Mouse (Mus musculus): Measurements from ENCODE around the gene Taf1a. TPM values are rescaled to one million over a fixed set of nuclear protein-coding genes. Genes with fewer than 3 reads are reported as not detected.

Taf1a gene
- polyA plus RNA-seq, 1 experiment from 2014 or later = 15.1 TPM

DNA sequence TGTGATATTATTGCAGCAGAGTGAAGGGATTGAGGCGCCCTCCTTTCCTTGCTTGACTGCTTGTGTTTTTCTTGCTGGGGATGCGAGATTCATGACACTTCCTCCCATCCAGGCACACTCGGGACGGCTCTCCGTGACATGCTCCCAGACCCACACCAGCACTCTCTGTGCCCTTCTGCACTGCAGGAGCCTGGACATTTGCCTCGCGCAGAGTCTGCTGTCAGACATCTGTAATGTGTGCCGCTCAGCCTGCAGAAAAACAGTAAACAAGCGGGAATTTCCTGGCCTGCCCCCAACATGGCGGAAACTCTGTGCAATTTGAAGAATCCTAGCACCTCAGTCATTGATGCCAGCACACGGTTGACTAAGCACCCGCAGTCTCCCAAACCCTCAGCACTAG, 29.1 kb downstream of the Taf1a start, which contains the start of gene Hhipl2:
Gene Hhipl2 (plus strand): TSS at position 343 of the 400 bp plus-strand sequence.
- no peak within 1 kb of the TSS for H3K9ac ChIP-seq (ENCODE audit: low read length)
- H3K4me2 ChIP-seq (ENCODE audit: low read length) = no peak within 1 kb of the TSS
- H3K9me3 ChIP-seq (ENCODE audit: control insufficient read depth, low read length) = no peaks in the 10 kb centered on the region
- H3K4me1 ChIP-seq (ENCODE audit: control insufficient read depth in 2 of 2, insufficient read depth in 2 of 2, low read length in 2 of 2) = no peaks in the 10 kb centered on the region
- no peaks in the 10 kb centered on the region for H3K36me3 ChIP-seq (ENCODE audit: control insufficient read depth, insufficient read depth, low read length)
- no peaks in the 10 kb centered on the region for H3K27me3 ChIP-seq (ENCODE audit: control insufficient read depth, insufficient read depth, low read length)
- no peak within 1 kb of the TSS for H3K4me3 ChIP-seq (ENCODE audit: control insufficient read depth in 1 of 2, insufficient read depth in 1 of 2, low read depth in 1 of 2, low read length in 2 of 2)
- H3K27ac ChIP-seq (replicated peaks in 1 of 2; ENCODE audit: control insufficient read depth in 1 of 2, insufficient read depth in 1 of 2, low read depth in 2 of 2, low read length in 2 of 2) = no peak within 1 kb of the TSS
- ATAC-seq (ENCODE audit: insufficient number of reproducible peaks, insufficient read depth, low FRiP score, low read depth) = no peak
- 64% methylated on average over 12 of the region's 12 CpGs for WGBS

DNA sequence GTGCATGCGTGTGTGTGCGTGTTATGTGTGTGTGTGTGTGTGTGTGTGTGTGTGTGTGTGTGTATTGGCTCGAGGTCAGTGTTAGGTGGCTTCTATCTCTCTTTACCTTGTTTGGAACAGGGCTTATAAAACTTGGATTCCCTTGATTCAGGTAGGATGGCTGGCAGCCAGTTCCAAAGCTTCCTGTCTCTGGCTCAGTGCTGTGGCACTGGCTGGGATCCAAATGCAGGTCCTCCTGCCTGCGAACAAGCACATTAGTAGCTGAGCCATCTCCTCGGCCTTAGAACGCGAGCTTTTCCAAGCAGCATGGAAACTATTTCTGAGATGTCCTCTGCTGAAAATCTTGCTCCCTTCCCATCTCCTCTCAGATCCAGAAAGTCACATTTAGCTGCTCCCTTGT, 31.0 kb downstream of the Taf1a start:
- no peak overlapping the region for H3K27ac ChIP-seq (replicated peaks in 1 of 2; ENCODE audit: control insufficient read depth in 1 of 2, insufficient read depth in 1 of 2, low read depth in 2 of 2, low read length in 2 of 2)
- 77% methylated on average over 7 of the region's 7 CpGs for WGBS
- H3K9me3 ChIP-seq (ENCODE audit: control insufficient read depth, low read length) = no peaks in the 10 kb centered on the region; the same call in 1 of the 2 replicates

DNA sequence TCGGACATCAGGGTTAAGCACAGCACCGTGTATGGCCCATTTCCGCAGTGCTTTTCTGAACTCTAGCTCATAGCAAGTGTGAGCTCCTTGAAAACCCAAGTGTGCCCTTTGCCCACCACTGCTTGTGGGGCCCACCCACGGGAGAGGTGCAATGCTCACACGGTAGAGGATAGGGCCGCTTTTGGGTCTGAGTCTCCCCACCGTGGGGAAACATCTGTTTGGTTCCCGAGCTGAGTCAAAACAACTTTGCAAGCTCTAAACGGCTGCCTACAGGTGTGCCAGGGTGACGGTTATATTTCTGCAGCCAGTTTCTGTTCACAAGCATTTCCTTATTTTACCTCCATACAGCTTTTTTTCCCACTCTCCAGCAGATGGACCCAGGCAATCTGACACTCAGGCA, 31.5 kb downstream of the Taf1a start:
- ATAC-seq (ENCODE audit: insufficient number of reproducible peaks, insufficient read depth, low FRiP score, low read depth) = no peak
- H3K4me2 ChIP-seq (ENCODE audit: low read length) = no peak overlapping the region
- no peaks in the 10 kb centered on the region for H3K4me1 ChIP-seq (ENCODE audit: control insufficient read depth in 2 of 2, insufficient read depth in 2 of 2, low read length in 2 of 2)
- no peaks in the 10 kb centered on the region; the same call in 1 of the 2 replicates for H3K9me3 ChIP-seq (ENCODE audit: control insufficient read depth, low read length)
- H3K4me3 ChIP-seq (ENCODE audit: control insufficient read depth in 1 of 2, insufficient read depth in 1 of 2, low read depth in 1 of 2, low read length in 2 of 2) = no peak overlapping the region
- H3K27me3 ChIP-seq (ENCODE audit: control insufficient read depth, insufficient read depth, low read length) = no peaks in the 10 kb centered on the region
- no peak overlapping the region for H3K9ac ChIP-seq (ENCODE audit: low read length)
- no peaks in the 10 kb centered on the region for H3K36me3 ChIP-seq (ENCODE audit: control insufficient read depth, insufficient read depth, low read length)
- WGBS = 88% methylated on average over 10 of the region's 10 CpGs
- H3K27ac ChIP-seq (replicated peaks in 1 of 2; ENCODE audit: control insufficient read depth in 1 of 2, insufficient read depth in 1 of 2, low read depth in 2 of 2, low read length in 2 of 2) = no peak overlapping the region

More for the DNA sequence above, 31.0 kb downstream of the Taf1a start:
- Histone ChIP-seq H3K9ac (ENCODE audit: low read length) (no peak overlapping the region), H3K27me3 (ENCODE audit: control insufficient read depth, insufficient read depth, low read length) (no peaks in the 10 kb centered on the region), H3K4me3 (ENCODE audit: control insufficient read depth in 1 of 2, insufficient read depth in 1 of 2, low read depth in 1 of 2, low read length in 2 of 2) (no peak overlapping the region), H3K4me1 (ENCODE audit: control insufficient read depth in 2 of 2, insufficient read depth in 2 of 2, low read length in 2 of 2) (no peaks in the 10 kb centered on the region), H3K36me3 (ENCODE audit: control insufficient read depth, insufficient read depth, low read length) (no peaks in the 10 kb centered on the region), H3K4me2 (ENCODE audit: low read length) (no peak overlapping the region)
- no peak for ATAC-seq (ENCODE audit: insufficient number of reproducible peaks, insufficient read depth, low FRiP score, low read depth)

DNA sequence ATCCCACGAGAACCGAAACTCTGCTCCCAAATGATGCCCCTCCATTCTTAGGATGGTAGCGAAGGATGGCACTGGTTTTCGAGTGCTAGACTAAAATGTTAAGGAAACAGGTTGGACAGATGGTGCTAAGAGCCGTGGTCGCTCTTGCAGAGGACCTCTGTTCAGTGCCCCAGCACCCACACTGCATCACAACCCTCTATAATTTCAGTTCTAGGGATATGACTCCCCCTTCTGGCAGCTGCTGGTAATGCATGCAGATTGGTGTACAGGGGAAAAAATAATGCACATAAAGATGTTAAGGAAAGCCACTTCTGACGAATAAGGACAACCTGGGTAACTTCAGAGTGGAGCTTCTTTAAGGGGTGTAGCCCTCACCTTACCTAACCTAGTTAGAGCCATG, 35.3 kb downstream of the Taf1a start:
- Histone ChIP-seq H3K36me3 (ENCODE audit: control insufficient read depth, insufficient read depth, low read length) (no peaks in the 10 kb centered on the region), H3K27ac (replicated peaks in 1 of 2; ENCODE audit: control insufficient read depth in 1 of 2, insufficient read depth in 1 of 2, low read depth in 2 of 2, low read length in 2 of 2) (no peak overlapping the region), H3K4me2 (ENCODE audit: low read length) (no peak overlapping the region), H3K9ac (ENCODE audit: low read length) (no peak overlapping the region), H3K27me3 (ENCODE audit: control insufficient read depth, insufficient read depth, low read length) (no peaks in the 10 kb centered on the region), H3K9me3 (ENCODE audit: control insufficient read depth, low read length) (no peaks in the 10 kb centered on the region; the same call in 1 of the 2 replicates), H3K4me3 (ENCODE audit: control insufficient read depth in 1 of 2, insufficient read depth in 1 of 2, low read depth in 1 of 2, low read length in 2 of 2) (no peak overlapping the region), H3K4me1 (ENCODE audit: control insufficient read depth in 2 of 2, insufficient read depth in 2 of 2, low read length in 2 of 2) (no peaks in the 10 kb centered on the region)
- WGBS = 91% methylated on average over 7 of the region's 7 CpGs
- ATAC-seq (ENCODE audit: insufficient number of reproducible peaks, insufficient read depth, low FRiP score, low read depth) = no peak

DNA sequence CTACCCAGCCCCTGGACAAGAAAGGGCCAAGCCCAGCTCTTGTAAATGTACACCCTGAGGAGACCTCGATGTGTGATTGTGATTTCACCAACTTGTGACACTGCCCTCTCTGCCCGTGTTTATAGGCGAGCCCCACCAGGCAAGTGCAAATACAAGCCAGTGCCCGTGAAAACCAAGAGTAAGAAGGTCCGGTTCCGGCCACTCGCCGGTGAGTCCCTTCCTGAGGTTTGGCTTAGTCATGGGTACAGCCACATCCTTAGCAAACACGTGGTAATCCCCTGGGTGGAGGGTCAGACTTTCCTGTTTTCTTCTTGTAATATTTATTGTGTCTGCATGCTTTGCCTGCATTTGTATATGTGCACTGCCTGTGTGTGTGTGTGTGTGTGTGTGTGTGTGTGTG, 46.1 kb downstream of the Taf1a start:
- no peak for ATAC-seq (ENCODE audit: insufficient number of reproducible peaks, insufficient read depth, low FRiP score, low read depth)
- Histone ChIP-seq H3K4me1 (ENCODE audit: control insufficient read depth in 2 of 2, insufficient read depth in 2 of 2, low read length in 2 of 2) (peaks cover 2 to 12% of the 10 kb centered on the region in 2 experiments; a peak in 2 of 4 replicates), H3K27me3 (ENCODE audit: control insufficient read depth, insufficient read depth, low read length) (no peaks in the 10 kb centered on the region), H3K27ac (replicated peaks in 1 of 2; ENCODE audit: control insufficient read depth in 1 of 2, insufficient read depth in 1 of 2, low read depth in 2 of 2, low read length in 2 of 2) (no peak overlapping the region), H3K4me3 (ENCODE audit: control insufficient read depth in 1 of 2, insufficient read depth in 1 of 2, low read depth in 1 of 2, low read length in 2 of 2) (no peak overlapping the region), H3K4me2 (ENCODE audit: low read length) (no peak overlapping the region), H3K36me3 (ENCODE audit: control insufficient read depth, insufficient read depth, low read length) (no peaks in the 10 kb centered on the region), H3K9ac (ENCODE audit: low read length) (no peak overlapping the region), H3K9me3 (ENCODE audit: control insufficient read depth, low read length) (no peaks in the 10 kb centered on the region)
- WGBS = 87% methylated on average over 9 of the region's 9 CpGs

DNA sequence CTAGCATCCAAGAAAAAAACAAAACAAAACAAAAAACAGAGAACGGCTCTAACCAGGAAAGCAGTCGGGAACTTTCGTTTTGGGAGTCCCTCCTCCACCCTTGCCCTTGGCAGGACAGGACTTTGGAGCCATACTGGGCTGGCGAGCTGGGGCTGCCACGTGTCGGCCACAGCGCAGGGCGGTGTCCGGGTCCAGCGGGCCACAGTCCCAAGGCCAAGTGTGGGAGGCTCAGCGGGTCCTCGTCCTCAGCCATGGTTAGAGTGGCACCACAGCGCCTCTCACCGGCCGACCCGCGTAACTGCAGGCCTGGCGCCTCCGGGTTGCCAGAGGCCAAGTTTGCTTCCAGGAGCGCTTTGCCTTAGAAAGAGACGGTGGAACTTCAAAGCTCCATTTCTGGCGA, 50.3 kb downstream of the Taf1a start:
- peak overlapping the region; percentile 32 to 36 for H3K4me3 ChIP-seq (ENCODE audit: control insufficient read depth in 1 of 2, insufficient read depth in 1 of 2, low read depth in 1 of 2, low read length in 2 of 2)
- WGBS = 24% methylated on average over 22 of the region's 22 CpGs

DNA sequence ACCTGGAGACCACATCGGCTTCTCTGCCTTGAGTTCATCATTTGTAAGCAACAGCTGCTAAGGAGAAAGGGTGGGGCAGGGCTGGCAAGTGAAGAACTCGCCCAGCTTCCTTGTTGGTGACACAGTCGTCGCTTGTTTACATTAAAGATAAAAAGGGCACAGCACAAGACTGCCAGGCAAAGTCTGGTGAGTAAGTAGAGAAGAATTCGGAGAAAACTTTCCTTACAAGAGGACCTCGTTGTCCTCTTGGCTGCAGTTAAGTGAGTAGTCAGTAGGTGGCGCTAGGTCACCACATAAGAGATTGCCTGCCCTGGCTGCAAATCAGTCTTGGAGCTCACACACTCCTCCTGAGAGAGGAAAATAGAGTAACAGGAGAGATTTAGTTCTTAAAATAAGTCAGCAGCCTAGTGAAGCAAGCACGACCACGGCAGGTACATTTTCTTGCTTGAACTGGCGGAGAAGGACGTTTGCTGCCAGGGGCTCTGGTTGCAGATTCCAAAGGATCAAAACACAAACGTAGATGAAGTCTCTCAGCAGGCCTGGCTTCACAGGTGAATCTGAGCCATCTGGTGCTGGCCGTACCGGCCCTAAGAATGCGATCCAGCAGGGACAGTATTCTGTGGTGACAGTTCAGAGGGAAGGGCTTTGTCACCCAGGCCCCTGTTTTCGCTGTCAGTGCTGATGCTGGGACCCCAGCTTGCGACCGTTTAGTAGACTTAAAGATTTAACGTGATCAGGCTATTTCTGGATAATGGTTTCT, 53.4 kb downstream of the Taf1a start:
- peaks cover 3 to 11% of the 10 kb centered on the region in 2 experiments for H3K4me1 ChIP-seq (ENCODE audit: control insufficient read depth in 2 of 2, insufficient read depth in 2 of 2, low read length in 2 of 2)
- H3K4me3 ChIP-seq (ENCODE audit: control insufficient read depth in 1 of 2, insufficient read depth in 1 of 2, low read depth in 1 of 2, low read length in 2 of 2) = no peak overlapping the region
- H3K27ac ChIP-seq (replicated peaks in 1 of 2; ENCODE audit: control insufficient read depth in 1 of 2, insufficient read depth in 1 of 2, low read depth in 2 of 2, low read length in 2 of 2) = no peak overlapping the region
- H3K4me2 ChIP-seq (ENCODE audit: low read length) = peak overlapping the region; percentile 46
- no peaks in the 10 kb centered on the region for H3K9me3 ChIP-seq (ENCODE audit: control insufficient read depth, low read length)
- H3K27me3 ChIP-seq (ENCODE audit: control insufficient read depth, insufficient read depth, low read length) = no peaks in the 10 kb centered on the region
- WGBS = 19% methylated on average over 19 of the region's 19 CpGs
- H3K9ac ChIP-seq (ENCODE audit: low read length) = peak overlapping the region; percentile 27
- no peak for ATAC-seq (ENCODE audit: insufficient number of reproducible peaks, insufficient read depth, low FRiP score, low read depth)
- H3K36me3 ChIP-seq (ENCODE audit: control insufficient read depth, insufficient read depth, low read length) = no peaks in the 10 kb centered on the region

More for the DNA sequence above, 50.3 kb downstream of the Taf1a start:
- no peaks in the 10 kb centered on the region for H3K9me3 ChIP-seq (ENCODE audit: control insufficient read depth, low read length)
- H3K9ac ChIP-seq (ENCODE audit: low read length) = peak overlapping the region; percentile 66; the same call in 1 of the 2 replicates
- H3K36me3 ChIP-seq (ENCODE audit: control insufficient read depth, insufficient read depth, low read length) = no peaks in the 10 kb centered on the region
- peak overlapping the region; percentile 63 for H3K4me2 ChIP-seq (ENCODE audit: low read length)
- no peak overlapping the region for H3K27ac ChIP-seq (replicated peaks in 1 of 2; ENCODE audit: control insufficient read depth in 1 of 2, insufficient read depth in 1 of 2, low read depth in 2 of 2, low read length in 2 of 2)
- ATAC-seq (ENCODE audit: insufficient number of reproducible peaks, insufficient read depth, low FRiP score, low read depth) = peak; percentile 62
- peaks cover 3 to 11% of the 10 kb centered on the region in 2 experiments for H3K4me1 ChIP-seq (ENCODE audit: control insufficient read depth in 2 of 2, insufficient read depth in 2 of 2, low read length in 2 of 2)
- no peaks in the 10 kb centered on the region for H3K27me3 ChIP-seq (ENCODE audit: control insufficient read depth, insufficient read depth, low read length)

Measured in heart, embryonic 14.5 days (tissue).